Mouse (Mus musculus): ENCODE results near the gene Pgap3.
"Not testable (repeated sequence)": the region's sequence is repeated elsewhere in the genome, so short reads cannot be mapped to it uniquely, and the experiment has no call there.

Pgap3 gene

DNA sequence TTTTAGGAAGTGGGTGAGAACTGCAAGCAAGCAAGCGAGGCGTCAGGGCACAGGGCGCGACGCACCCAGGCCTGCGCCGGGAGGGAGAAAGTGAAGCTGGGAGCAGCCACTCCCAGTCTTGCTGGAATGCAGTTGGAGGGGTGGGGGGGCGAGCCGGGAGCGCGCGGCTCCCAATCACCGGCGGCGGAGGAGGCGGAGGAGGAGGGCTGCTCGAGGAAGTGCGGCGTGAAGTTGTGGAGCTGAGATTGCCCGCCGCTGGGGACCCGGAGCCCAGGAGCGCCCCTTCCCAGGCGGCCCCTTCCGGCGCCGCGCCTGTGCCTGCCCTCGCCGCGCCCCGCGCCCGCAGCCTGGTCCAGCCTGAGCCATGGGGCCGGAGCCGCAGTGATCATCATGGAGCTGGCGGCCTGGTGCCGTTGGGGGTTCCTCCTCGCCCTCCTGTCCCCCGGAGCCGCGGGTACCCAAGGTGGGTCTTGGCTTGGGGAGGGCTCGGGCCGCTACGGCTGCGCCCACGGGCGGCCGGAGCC is 12.0 kb upstream of the Pgap3 start, which contains the start of gene Erbb2:
Gene Erbb2 (plus strand): TSS at position 198 of the 524 bp plus-strand sequence.
- DNase-seq (ENCODE audit: low spot score in 2 of 2) = no peak

DNA sequence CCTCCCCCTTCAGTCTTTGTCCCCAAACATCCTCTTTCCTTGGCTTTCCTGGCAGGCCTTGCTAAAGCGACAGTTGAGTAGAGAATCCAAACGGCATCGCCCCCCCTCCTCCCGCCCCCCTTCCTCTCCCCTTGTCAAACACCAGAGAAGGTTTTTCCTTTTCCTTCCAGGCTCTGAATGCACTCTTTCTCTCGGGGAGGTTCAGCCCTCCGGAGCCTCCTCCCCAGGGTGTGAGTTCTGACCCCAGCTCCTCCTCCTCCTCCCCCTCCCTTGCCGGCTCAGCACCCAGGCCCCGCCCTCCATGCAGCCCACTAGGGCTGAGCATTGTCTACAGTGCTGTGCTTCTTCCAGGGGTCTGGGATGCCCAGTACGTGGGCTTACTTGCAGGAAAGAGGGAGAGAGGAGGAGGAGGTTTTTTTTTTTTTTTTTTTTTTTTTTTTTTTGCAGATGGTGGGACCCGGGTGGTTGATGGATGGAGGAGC is 9.1 kb upstream of the Pgap3 start:
- DNase-seq (ENCODE audit: low spot score in 2 of 2) = no peak

DNA sequence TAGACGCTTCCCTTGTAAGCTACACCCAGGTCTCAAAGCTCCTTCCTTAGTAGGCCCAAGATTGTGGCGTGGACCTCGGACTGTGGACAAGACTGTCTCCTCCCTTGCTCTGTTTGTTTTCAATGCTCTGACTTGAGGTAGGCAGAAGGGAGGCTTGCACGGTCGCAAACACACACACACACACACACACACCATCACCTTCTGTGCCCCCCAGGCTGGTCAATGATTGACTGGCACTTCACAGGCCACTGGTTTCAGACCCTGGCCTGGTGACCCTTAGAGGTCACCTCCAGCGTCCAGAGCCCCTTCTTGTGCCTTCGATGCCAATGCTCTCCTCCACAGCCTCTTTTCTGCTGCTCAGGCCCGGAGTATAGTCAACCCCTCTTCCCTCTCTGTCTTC is 8.6 kb upstream of the Pgap3 start:
- no peak for DNase-seq (ENCODE audit: low spot score in 2 of 2)

DNA sequence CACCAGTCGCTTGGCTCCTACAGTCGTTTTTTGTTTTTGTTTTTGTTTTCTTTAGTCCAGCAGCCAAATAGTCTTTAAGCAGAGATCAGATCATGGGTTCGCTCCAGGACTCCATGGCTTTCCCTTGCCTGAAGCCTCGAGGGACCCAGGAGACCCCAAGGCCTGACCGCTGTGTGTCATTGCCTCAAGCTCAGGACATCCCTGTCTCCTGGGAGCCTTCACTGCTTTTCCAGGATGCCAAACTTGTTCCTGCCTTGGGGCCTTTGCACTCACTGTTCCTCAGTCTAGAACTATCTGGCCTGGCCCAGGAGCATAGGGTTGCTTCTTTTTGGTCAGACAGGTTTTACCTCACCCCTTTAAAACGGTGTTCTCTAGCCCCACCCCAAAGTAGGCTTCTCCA is 6.3 kb upstream of the Pgap3 start:
- DNase-seq (ENCODE audit: low spot score in 2 of 2) = no peak

DNA sequence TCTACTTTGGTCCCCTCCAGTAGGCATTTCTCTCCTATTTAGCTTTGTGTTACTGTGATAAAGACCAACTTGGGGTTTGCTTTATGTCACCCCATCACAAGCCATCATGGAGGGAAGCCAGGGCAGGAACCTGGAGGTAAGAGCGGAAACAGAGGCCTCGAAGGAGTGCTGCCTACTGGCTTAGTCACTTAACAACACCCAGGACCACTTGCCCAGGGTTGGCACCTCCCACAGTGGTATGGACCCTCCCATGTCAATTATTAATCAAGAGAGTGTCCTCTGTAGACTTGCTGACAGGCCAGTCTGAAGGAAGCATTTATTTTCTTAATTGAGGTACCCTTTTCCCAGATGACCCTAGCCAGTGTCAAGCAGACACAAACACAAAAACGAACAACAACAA is 526 bp upstream of the Pgap3 start:
- DNase-seq (ENCODE audit: low spot score in 2 of 2) = no peak

DNA sequence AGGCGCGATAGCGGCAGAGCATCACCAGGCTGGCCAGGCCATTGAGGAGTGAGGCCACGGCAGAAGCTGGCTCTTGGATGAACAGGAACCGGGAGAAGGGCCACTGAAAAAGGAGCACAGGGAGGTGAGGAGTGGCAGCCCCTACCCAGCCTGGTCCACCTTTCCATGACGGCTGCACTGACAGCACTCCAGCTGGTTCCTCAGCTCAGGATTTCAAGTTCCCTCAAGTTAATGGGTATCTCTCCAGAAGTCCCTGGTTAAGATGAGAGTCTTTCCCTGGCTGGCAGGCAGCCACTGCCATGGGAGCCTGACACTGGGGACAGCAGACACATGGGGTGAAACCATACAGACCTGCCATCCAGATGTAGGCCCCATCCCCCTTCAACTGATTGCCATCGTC is 2.3 kb downstream of the Pgap3 start:
- DNase-seq (ENCODE audit: low spot score in 2 of 2) = no peak

DNA sequence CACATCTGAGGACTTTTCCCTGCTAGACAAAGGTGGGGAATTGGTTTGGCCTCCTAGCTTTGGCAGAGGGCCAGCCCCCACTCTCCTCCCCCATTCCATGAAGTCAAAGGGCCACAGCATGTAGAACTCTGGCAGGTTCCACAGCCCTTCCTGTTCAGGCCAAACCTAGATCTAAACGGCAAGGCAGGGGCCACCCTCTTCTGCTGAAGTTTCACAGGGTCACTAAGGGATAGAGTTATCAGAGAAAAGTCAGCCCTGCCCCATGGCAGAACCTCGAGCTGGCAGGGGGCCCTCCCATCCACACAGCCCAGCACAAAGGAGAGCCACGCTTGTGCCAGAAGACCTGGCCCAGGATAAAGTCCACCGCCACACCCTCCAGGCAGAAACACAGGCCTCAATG is 5.2 kb downstream of the Pgap3 start:
- peak in 1 of 2 experiments; percentile 42 for DNase-seq (ENCODE audit: low spot score in 2 of 2)

DNA sequence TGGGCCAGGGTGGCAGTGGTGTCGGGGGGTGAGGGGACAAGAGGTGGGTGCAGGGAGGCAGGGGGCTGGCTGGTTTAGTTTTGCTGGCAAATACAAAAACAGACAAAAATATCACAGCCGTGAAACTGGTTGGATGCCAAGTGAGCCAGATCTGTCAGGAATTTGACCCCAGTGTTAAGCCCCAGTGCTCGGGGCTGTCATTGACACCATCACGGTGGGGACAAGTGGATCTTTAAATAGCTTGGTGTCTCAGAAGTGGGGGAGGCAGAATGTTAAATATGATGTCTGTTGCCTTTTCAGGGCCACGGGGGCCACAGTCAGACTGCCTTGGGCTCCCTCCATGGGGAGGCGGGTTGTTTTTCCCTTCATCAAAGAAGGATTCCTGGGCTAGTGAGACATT is 6.0 kb downstream of the Pgap3 start:
- no peak for DNase-seq (ENCODE audit: low spot score in 2 of 2)

DNA sequence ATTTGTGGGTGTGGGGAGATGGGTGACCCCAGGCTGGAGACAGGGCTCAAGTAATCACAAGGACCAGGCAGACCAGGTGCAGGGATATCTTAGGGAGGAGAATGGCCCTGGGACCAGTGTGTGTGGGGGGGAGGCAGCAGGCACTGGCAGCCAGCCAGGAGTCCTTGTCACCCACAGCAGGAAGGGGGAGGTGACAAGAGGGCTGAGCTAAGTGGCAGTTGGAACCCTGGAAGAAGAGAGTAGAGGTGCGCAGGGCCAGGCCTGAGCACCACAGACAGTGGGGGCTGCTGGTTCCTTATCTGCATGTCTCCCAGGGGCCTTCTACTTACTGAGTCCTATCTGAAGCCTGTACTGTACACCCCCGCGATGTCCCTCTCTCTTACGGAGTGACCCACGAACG is 7.0 kb downstream of the Pgap3 start:
- peak; percentile 53 to 78 for DNase-seq (ENCODE audit: low spot score in 2 of 2)

DNA sequence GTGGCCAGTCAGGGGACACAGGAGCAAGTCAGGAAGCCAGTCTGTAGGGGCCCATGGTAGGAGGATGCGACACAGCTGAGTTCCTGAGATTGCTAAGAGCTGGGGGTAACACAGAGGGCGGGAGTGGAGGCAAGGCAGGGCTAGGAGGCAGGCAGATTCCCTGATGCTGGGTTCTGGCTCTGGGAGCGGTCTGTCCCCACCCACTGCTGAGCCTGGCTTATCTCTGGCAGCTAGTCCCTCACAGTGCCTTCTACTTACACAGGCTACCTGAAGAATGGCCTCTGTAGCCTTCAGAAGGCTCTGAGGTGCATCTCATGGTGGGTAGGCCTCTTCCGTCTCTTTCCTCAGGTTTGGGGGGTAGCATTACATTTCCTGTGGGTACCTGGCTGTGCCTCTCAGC is 7.6 kb downstream of the Pgap3 start:
- DNase-seq (ENCODE audit: low spot score in 2 of 2) = peak; percentile 33 to 55

DNA sequence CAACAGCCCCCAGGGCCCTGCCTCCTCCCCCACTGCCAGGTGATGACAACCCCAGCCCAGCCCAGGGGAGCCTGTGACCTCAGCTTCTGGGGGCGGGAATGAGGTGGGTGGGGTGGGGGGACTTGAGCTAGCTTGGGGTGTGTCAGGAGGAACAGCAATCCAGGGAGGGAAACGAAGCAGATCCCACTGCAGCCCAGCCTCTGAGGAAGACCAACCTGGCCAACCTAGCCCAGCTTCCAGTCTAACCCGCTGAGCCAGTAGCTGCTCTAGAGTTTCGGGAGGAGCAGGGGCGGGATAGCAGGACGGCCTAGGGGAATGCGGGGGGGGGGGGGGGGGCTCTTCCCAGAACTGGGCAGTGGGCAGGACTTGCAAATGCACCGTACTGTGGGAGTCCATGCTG is 8.3 kb downstream of the Pgap3 start:
- DNase-seq (ENCODE audit: low spot score in 2 of 2) = no peak

DNA sequence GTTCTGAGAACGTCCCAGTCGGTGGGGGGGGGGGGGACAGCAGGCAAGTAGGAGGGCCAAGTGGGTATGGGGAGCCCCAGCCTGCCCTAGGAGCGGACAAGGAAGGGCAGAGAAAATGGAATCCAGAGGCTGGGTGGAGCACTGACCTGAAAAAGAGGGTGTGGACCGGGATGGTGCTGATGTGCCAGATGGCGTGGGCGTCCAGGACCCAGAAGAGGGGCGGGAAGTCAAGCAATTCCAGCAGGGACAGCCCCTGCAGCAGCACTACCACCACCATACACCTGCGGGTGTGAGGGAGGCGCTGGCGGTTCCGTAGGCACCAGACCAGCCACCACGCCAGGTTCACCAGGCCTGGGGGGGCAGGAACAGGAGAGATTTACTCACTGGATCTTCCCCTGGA is 10.1 kb downstream of the Pgap3 start:
- DNase-seq (ENCODE audit: low spot score in 2 of 2) = no peak

DNA sequence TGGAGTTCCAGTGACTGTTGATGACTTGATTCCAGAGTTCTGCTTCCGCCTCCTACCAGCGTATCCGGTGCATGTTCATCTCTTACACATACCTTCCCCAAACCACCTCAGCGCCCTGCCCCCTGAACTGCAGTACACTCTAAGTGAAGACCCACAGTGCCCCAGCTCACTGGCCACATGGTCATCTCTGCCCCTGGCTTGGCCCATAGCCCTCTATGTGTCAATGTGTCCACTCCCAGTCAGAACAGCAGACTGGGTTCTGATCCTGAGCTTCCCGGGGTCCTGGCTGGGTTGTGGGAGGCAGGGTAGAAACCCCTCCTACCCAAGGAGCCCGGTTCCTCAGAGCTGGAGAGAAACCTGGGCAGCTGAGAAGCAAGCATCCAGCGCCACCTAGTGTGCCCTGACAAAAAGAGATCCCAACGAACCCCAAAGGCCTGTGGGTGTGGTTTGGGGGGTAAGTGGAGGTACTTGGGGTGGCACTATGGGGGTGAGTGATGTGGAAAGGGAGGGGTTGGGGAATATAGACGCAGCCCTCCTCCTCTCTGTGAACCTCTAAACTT is 11.0 kb downstream of the Pgap3 start:
- DNase-seq (ENCODE audit: low spot score in 2 of 2) = peak in 1 of 2 experiments; percentile 73

DNA sequence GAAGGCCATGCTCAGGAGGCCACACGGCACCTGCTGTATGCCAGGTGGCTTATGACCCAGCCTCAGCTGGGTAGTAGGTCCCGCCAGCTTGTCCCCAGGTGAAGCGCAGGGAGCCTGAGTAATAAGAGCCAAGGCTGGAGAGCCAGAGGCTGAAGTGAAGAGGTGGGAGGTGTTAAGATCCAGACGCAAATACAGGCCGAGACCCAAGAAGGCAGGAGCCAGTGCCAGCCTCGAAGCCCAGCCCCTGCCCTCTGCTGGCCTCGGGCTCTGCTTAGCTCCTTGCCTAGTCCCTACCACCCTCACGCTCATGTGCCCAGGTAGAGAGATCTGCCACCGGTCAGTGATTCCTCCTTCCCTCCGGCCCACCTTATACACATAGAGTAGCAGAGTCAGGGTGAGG is 12.0 kb downstream of the Pgap3 start:
- DNase-seq (ENCODE audit: low spot score in 2 of 2) = peak in 1 of 2 experiments; percentile 11

DNA sequence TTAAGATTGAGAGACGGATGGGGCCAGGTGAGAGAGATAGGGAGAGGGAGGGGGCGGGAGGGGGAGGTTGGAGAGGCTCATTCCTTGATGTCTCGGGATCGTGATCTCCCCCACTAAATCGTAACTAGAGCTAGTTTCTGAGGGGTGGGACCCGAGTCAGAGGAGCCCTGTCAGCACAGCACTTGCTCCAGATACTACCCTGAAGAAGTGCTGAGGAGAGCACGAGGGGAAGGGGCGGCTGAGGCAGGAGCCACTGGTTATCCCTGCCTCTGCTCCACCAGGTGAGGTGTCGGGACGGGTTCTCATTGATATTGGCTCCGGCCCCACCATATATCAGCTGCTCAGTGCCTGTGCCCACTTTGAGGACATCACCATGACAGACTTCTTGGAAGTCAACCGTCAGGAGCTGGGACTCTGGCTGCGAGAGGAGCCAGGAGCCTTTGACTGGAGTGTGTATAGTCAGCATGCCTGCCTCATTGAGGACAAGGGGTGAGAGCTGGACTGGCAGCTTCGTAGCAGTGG is 13.2 kb downstream of the Pgap3 start:
- no peak for DNase-seq (ENCODE audit: low spot score in 2 of 2)

DNA sequence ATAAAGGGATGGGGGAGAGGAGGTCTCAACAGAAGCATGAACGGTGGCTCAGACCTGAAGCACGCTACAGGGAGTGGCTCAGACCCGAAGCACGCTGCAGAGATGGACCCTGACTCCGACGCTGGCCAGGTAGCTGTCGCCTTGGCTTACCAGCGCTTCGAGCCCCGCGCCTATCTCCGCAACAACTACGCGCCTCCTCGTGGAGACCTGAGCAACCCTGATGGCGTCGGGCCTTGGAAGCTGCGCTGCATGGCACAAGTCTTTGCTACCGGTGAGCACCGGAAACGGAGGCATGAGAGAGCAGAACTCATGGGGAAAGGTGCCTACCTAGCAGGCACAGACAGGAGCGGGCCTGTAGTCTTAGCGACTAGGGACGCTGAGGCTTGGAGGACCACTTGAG is 13.7 kb downstream of the Pgap3 start:
- peak in 1 of 2 experiments; percentile 15 for DNase-seq (ENCODE audit: low spot score in 2 of 2)

DNA sequence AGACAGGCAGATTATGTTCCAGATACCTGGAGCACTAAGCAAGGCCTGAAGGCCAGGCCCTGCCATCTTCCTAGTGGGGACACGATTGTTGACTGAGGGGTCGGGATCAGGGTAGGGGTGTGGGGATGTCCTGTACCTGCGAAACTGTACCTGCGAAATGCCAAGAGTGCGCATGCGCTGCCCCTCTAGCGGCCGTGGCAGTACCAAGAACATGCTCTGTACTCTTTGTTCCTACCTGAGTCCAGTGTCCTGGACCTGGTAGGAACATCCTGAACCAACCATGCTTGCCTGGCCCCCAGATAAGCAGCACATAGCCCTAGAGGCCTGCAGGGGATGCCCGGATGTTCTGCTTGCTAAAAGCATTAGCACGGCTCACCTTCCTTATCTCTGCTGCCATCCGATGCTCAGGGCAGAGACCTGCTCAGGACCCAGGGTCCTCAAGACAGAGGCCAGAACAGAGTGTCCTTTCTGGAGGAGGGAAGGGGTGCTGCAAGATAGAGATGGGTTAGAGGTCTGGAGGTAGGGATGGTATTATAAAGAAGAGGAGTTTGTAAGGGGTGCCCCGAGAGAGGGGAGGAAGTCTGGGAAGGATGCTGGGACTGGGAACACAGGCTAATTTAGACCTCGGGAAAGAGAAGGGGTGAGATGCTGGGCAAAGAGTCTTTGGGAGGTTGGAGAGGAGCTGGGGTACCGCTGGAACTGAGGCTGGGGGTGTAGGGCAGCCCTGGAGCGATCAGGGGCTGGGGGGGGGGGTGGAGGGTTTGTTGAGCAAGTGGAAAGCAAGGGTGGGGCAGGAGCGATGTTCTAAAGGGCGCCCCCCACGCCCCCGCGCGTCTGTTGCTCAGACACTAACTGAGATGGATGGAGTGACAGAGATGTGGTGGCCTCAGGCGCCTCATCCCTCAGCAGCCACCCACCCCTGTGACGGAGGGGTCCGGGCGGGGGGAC is 14.4 kb downstream of the Pgap3 start, which contains the start of gene Pnmt:
Gene Pnmt (plus strand): TSS at position 813 of the 948 bp plus-strand sequence.
- no peak for DNase-seq (ENCODE audit: low spot score in 2 of 2)

DNA sequence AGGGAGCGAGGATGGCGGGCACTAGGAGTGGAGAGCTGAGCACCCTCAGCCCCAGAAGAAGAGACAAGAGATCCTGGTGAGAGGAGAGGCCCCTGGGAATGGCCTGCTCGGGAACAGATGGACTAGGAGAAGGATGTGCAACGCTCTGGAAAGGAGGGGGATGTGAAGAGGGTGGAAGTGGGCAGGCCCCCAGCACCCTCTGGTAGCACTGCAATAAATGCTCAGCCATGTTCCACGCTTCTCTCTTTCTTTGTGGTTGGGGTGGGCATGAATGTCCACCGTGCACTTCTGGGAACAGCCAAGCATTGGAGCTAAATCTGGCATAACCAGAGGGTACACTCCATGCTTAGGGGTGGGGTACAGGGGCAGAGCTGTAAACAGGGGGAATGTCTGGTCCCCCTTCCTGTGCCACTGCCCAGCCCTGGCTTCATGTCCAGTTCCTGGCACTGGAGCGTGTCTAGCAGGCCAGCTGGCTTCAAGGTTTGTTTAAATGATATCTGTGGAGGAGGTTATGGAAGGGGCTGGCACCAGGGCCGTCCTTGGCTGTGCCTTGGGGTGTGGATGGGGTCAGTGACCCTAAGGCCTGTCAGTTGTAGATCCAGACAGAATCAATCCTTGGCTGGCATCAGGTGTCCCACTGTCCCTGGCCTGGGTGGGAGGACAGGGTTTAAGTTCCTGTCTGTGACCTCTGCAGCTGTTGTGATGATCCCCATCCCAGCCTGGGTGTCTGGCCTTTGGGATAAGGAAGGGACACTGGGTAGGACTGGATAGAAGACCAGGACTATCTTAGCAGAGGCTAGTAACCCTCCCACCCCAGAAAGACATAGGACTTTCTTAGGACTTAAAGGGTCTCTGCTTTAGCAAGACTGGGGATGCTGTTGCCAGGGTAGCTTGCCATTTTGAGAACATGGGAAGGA is 15.3 kb downstream of the Pgap3 start:
- no peak for DNase-seq (ENCODE audit: low spot score in 2 of 2)

DNA sequence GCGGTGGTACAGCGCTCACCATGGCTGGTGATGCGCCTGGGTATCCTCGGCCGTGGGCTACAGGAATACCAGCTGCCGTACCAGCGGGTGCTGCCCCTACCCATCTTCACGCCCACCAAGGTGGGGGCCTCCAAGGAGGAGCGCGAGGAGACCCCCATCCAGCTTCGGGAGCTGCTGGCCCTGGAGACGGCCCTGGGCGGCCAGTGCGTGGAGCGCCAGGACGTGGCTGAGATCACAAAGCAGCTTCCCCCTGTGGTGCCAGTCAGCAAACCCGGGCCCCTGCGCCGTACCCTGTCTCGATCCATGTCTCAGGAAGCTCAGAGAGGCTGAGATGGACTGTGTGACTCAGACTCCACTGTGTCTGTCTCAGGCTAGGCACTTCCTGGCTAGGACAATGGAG is 16.1 kb downstream of the Pgap3 start:
- no peak for DNase-seq (ENCODE audit: low spot score in 2 of 2)

DNA sequence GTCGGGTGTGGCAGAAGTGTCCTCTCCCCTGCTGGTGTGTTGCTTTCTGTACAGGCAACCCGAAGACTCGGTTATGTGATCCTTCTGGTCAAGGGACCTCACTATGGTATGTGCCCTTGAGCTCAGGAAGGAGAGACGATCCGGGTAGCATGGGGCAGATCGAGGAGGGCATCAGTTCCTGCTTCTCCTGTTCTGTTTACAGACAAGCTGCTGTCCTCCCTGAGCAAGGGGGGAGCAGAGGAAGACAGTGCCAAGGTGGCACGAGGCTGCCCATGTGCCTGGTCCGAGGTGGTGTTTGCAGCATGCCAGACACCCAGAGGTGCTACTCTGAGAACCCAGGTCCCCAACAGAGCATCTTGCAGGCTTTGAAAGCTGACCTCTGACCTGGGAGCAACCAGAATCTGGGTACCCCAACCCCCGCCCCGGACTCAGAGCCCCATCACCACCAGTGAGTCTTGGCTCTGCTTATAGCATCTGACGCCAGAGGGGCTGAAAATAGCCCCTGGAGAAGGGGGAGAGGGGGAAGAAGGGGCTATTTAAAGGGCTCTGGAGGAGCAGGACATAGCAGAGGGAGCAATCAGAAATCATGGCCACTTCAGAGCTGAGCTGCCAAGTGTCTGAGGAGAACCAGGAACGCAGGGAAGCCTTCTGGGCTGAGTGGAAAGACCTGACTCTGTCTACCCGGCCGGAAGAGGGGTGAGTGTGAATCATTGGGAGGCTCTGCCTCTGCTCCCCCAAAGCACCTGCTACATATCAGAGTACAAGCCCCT is 16.8 kb downstream of the Pgap3 start, which contains the start of gene Tcap:
Gene Tcap (plus strand): TSS at position 551 of the 770 bp plus-strand sequence.
- DNase-seq (ENCODE audit: low spot score in 2 of 2) = no peak

DNA sequence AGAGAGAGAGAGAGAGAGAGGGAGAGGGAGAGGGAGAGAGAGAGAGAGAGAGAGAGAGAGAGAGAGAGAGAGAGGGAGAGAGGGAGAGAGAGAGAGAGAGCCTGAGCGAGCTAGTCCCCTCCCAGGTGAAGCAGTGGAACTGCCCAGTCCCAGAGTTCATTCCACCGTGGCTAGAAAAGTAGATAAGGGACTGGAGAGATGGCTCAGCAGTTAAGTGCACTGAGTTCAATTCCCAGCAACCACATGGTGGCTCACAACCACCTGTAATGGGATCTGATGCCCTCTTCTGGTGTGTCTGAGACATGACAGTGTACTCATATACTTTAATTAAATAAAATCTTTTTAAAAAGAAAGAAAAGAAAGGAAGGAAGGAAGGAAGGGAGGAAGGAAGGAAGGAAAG is 17.9 kb downstream of the Pgap3 start:
- not testable (repeated sequence) for DNase-seq (ENCODE audit: low spot score in 2 of 2)
